Mouse (Mus musculus): Measurements from ENCODE around the gene Ssbp2. TPM values are rescaled to one million over a fixed set of nuclear protein-coding genes. Genes with fewer than 3 reads are reported as not detected.

Ssbp2 gene
- total and polyA plus RNA-seq, 3 experiments = 12.6 to 38.4 TPM; not detected in 1

- H3K9ac ChIP-seq (ENCODE audit: control insufficient read depth, low read depth, low read length, poor library complexity, severe bottlenecking) = no peak overlapping the region
- peaks cover 16% of the 10 kb centered on the region for H3K79me2 ChIP-seq (ENCODE audit: control insufficient read depth, insufficient read depth, low read length, poor library complexity)
- TF ChIP-seq USF2 (IDR thresholded peaks at IDR 0.05; ENCODE audit: borderline replicate concordance in 1 of 2, insufficient read depth in 1 of 2, low read depth in 1 of 2, low read length in 2 of 2) (no peak), SIN3A (IDR thresholded peaks at IDR 0.05; ENCODE audit: low read length) (no peak), E2F4 (IDR thresholded peaks at IDR 0.05; ENCODE audit: borderline replicate concordance, low read depth, low read length) (no peak), ETS1 (IDR thresholded peaks at IDR 0.05; ENCODE audit: low read depth, low read length) (no peak), MAFK (IDR thresholded peaks at IDR 0.05; ENCODE audit: borderline replicate concordance, low read depth, low read length) (no peak), MYC (IDR thresholded peaks at IDR 0.05; ENCODE audit: low read depth, low read length) (no peak), MAZ (IDR thresholded peaks at IDR 0.05; ENCODE audit: low read depth, low read length) (no peak), NRF1 (IDR thresholded peaks at IDR 0.05; ENCODE audit: insufficient read depth, low read depth, low read length, poor library complexity, severe bottlenecking) (no peak), USF1 (IDR thresholded peaks at IDR 0.05; ENCODE audit: low read depth, low read length) (no peak), MXI1 (IDR thresholded peaks at IDR 0.05; ENCODE audit: low read depth, low read length) (no peak), MEF2A (IDR thresholded peaks at IDR 0.05; ENCODE audit: extremely low read depth, insufficient replicate concordance, low read depth, low read length, poor library complexity, severe bottlenecking) (no peak), BHLHE40 (IDR thresholded peaks at IDR 0.05; ENCODE audit: borderline replicate concordance, low read depth, low read length) (no peak), GABPA (IDR thresholded peaks at IDR 0.05; ENCODE audit: low read depth, low read length) (no peak), ZNF384 (IDR thresholded peaks at IDR 0.05; ENCODE audit: low read depth, low read length) (no peak), GATA1 (IDR thresholded peaks at IDR 0.05; ENCODE audit: low read depth, low read length) (no peak)
- no peak overlapping the region for H3K27ac ChIP-seq (ENCODE audit: control insufficient read depth, low read depth, low read length)
- H3K4me3 ChIP-seq (ENCODE audit: control insufficient read depth in 1 of 2, insufficient read depth in 1 of 2, low read depth in 2 of 2, low read length in 2 of 2) = no peak overlapping the region
- H3K9me3 ChIP-seq (replicated peaks; ENCODE audit: insufficient read depth, low read length) = no peaks in the 10 kb centered on the region
- H3K4me1 ChIP-seq (ENCODE audit: control insufficient read depth in 1 of 2, insufficient read depth in 2 of 2, low read length in 2 of 2) = peaks cover 6 to 20% of the 10 kb centered on the region in 2 experiments; a peak in 3 of 4 replicates
- no peaks in the 10 kb centered on the region for H3K27me3 ChIP-seq (ENCODE audit: control insufficient read depth in 1 of 2, insufficient read depth in 2 of 2, low read length in 2 of 2)
- H3K36me3 ChIP-seq (ENCODE audit: control insufficient read depth in 1 of 2, insufficient read depth in 2 of 2, low read length in 2 of 2) = peaks cover 0 to 17% of the 10 kb centered on the region in 2 experiments; a peak in 3 of 4 replicates
- DNase-seq (ENCODE audit: low read depth, low spot score) = no peak
These were observed 13.4 kb downstream of the Ssbp2 start for GRCm38 (mm10) chr13:91473527-91473926.

DNA sequence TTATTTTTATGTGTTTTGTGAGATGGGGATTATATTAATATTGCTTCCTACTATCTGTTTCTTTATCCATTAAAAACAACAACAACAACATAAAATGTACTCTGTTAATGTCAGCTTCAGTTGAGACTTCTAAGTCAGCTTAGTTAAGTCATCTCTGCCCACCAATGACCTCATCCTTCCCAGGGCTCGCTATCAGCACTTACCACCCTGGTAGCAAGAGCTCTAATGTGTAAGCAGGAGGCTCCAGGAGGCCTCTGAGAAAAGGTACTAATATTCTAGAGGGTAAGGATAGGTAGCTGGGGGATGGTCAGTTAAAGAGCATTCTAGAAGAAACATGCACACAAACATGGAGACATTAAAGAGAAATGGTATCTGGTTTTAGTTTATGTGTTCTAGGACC lies 13.9 kb downstream of the Ssbp2 start:
- H3K9me3 ChIP-seq (replicated peaks; ENCODE audit: insufficient read depth, low read length) = no peaks in the 10 kb centered on the region
- peaks cover 0 to 17% of the 10 kb centered on the region in 2 experiments; a peak in 3 of 4 replicates for H3K36me3 ChIP-seq (ENCODE audit: control insufficient read depth in 1 of 2, insufficient read depth in 2 of 2, low read length in 2 of 2)
- peaks cover 15% of the 10 kb centered on the region for H3K79me2 ChIP-seq (ENCODE audit: control insufficient read depth, insufficient read depth, low read length, poor library complexity)
- H3K27ac ChIP-seq (ENCODE audit: control insufficient read depth, low read depth, low read length) = no peak overlapping the region
- no peak overlapping the region for H3K9ac ChIP-seq (ENCODE audit: control insufficient read depth, low read depth, low read length, poor library complexity, severe bottlenecking)
- H3K4me3 ChIP-seq (ENCODE audit: control insufficient read depth in 1 of 2, insufficient read depth in 1 of 2, low read depth in 2 of 2, low read length in 2 of 2) = no peak overlapping the region
- TF ChIP-seq ETS1 (IDR thresholded peaks at IDR 0.05; ENCODE audit: low read depth, low read length) (peak; percentile 58; the same call in 1 of the 2 replicates), TAL1 (IDR thresholded peaks at IDR 0.05; ENCODE audit: low read length) (peak; percentile 36; the same call in 1 of the 2 replicates), KAT2A (conservative IDR thresholded peaks at IDR 0.05; ENCODE audit: low read depth, low read length) (no peak)
- H3K4me1 ChIP-seq (ENCODE audit: control insufficient read depth in 1 of 2, insufficient read depth in 2 of 2, low read length in 2 of 2) = peaks cover 6 to 20% of the 10 kb centered on the region in 2 experiments; a peak in 3 of 4 replicates
- H3K27me3 ChIP-seq (ENCODE audit: control insufficient read depth in 1 of 2, insufficient read depth in 2 of 2, low read length in 2 of 2) = no peaks in the 10 kb centered on the region
- DNase-seq (ENCODE audit: low read depth, low spot score) = peak; percentile 58

All from MEL (cell line).